Mouse (Mus musculus): Measurements from ENCODE around the gene Gm3187.
"Not testable (repeated sequence)": the region's sequence is repeated elsewhere in the genome, so short reads cannot be mapped to it uniquely, and the experiment has no call there.

Gene Gm3187

DNA sequence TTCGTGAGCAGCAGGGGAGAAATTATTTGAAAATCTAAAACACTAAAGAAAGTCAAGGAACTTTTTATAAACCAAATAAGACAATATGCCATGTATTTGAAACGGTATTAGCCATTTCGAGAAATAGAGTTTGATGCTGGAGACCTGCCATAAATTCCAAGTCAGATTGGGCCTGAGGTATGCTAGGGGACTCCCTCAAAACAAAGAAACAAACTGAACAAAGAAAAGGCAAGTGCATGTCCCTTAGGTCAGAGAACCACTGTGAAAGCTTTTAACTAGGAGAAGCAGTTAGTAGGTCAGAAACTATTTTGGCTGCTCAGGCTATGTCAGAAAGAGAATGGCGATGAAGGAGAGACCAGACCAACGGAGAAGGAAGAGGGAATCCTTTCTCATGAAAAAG lies at the start of gene Gm3187:
TSS of gene Gm3187 (plus strand) at position 301 of the 400 bp plus-strand sequence.
- not testable (repeated sequence) for DNase-seq (ENCODE audit: low spot score)

DNA sequence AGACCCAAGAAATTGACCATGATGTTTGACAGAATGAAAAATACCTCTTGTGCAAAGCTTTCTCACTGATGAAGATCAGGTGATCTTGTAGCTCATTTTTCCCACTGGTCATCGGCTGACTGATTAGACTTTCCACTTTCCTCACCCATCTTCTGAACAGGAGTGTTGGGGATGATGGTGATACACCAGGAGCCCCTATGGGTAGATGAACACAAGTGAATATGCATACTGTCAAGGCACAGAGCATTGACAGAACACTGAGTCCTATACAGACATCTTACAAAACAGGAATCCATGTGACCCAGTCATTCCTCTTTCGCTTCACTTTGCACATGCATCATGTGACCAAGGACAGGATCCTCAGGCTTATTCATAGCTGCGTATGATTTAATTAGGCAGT lies 28.6 kb upstream of the Gm3187 start, which contains the start of gene Gm3194:
TSS of gene Gm3194 (minus strand) at position 101 of the 400 bp plus-strand sequence.
- DNase-seq (ENCODE audit: low spot score) = not testable (repeated sequence)

DNA sequence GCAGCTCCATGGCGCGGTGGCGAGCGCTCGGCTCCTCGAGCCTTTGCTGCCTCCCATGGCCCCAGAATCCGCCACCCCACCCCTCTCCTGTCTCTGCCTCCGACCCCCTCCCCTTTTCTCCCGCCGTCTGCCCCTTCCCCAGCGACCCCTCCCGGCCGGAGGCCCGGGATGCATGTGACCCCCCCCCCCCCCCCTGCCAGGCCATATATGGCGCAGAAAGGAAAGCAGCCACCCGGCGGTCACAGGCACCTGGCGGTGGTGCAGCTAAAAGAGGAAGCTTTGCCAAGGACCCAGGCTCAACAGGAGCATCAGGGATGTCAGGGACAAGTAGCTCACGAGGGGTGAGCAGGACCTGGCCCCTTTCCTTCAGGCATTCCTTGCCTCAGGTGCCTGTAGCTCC lies 23.5 kb upstream of the Gm3187 start:
- DNase-seq (ENCODE audit: low spot score) = not testable (repeated sequence)

DNA sequence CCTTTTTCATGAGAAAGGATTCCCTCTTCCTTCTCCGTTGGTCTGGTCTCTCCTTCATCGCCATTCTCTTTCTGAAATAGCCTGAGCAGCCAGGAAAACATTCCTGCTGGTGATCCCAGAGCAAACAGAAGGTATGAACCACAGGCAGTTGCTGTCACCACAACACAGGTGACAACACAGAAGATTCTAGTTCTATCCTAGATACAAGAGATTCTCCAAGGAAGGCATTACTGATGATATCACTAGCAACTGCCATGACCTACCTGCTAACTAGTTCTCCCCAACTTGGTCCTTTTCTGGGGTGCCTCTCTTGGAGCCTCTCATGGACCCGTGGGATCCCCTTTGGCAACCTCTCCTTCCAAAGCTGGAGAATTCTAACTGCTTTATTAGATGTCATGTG lies 6.3 kb upstream of the Gm3187 start, which contains the start of gene Gm8246:
TSS of gene Gm8246 (minus strand) at position 101 of the 400 bp plus-strand sequence.
- DNase-seq (ENCODE audit: low spot score) = not testable (repeated sequence)

DNA sequence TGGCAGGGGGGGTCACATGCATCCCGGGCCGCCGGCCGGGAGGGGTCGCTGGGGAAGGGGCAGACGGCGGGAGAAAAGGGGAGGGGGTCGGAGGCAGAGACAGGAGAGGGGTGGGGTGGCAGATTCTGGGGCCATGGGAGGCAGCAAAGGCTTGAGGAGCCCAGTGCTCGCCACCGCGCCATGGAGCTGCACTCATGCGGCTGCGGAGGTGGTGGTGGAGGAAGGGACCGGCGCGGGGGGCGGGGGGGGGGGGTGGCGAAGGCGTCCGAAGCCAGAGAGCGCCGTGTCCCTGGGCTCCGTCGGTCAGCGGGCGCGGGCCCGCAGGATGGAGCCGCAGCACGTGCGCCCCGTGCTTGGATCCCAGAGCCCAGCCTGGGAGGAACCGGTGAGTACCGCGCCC lies 17.4 kb downstream of the Gm3187 start, which contains the start of gene Gm3488:
TSS of gene Gm3488 (plus strand) at position 301 of the 400 bp plus-strand sequence.
- not testable (repeated sequence) for DNase-seq (ENCODE audit: low spot score)

DNA sequence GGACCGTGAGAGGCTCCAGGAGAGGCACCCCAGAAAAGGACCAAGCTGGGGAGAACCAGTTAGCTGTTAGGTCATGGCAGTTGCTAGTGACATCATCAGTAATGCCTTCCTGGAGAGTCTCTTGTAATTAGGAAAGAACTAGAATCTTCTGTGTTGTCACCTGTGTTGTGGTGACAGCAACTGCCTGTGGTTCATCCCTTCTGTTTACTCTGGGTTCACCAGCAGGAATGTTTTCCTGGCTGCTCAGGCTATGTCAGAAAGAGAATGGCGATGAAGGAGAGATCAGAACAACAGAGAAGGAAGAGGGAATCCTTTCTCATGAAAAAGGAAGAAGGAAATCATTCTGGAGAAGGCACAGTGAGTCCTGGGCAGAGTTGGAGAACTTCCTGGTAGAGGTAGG lies 54.2 kb downstream of the Gm3187 start, which contains the start of gene Gm3532:
TSS of gene Gm3532 (plus strand) at position 301 of the 400 bp plus-strand sequence.
- not testable (repeated sequence) for DNase-seq (ENCODE audit: low spot score)

Data from ovary, postnatal 36 days (tissue).